Mouse (Mus musculus) liver, embryonic 14.5 days (tissue): Measurements from ENCODE around the gene BC005537.

Experiments used
- CTCF ChIP-seq: IDR thresholded peaks from 2 replicates; pipeline ENCODE4 v1.5.1; 2016; ENCODE audit warnings: antibody characterized with exemption, low read depth, control low read depth
- EP300 ChIP-seq: IDR thresholded peaks from 2 replicates; pipeline ENCODE4 v1.6.1; 2016; ENCODE audit warnings: antibody characterized with exemption, low read depth

DNA sequence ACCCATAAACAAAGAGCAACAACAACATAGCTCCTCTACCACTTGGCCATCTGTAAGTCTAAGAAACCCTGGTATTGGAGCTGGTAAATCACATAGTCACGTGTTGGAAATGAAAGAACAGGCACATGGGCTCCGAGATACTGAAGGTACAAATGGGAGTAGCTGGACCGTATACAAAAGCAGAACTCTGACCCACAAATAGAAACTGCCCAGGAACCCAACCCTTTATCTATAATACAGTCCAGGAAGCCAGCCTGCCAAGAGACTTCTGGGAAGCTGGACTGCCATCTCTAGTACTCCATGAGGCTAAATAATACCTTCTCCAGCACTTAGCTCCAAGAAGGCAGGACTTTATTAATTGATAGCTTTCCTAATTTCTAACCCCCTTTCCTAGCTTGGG, 51.1 kb downstream of the BC005537 start:
- TF ChIP-seq EP300, result no peak
- TF ChIP-seq CTCF, result no peak
